Mouse (Mus musculus): ENCODE data around the gene Inpp4b. TPM values are rescaled to one million over a fixed set of nuclear protein-coding genes. Genes with fewer than 3 reads are reported as not detected.
"Not testable (repeated sequence)": the region's sequence is repeated elsewhere in the genome, so short reads cannot be mapped to it uniquely, and the experiment has no call there.

Gene Inpp4b
- polyA plus RNA-seq, 1 experiment from 2014 or later: 6.6 TPM

DNA sequence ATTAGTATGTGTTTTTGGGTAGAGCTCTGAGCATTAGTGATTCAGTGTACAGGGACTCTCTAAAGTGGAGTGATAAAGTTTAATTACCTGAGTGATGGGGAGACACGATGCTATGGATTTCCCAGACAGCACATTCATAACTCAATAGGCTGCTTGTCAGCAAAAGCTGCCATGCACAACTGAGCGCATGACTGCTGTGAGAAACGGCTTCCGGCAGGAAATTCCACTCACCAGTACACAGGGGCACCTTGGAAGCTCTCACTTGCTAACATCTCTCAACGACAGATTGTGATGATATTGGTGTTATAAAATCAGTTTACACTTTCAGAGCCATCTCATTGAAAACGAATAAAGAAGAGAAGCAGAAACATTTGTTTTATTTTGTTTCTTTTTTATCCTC is 465.2 kb downstream of the Inpp4b start:
- Histone ChIP-seq H3K27me3 (no peaks in the 10 kb centered on the region), H3K9ac (no peak overlapping the region), H3K9me3 (no peaks in the 10 kb centered on the region), H3K27ac (no peak overlapping the region), H3K36me3 (no peaks in the 10 kb centered on the region), H3K4me3 (no peak overlapping the region), H3K4me2 (no peak overlapping the region), H3K4me1 (replicated peaks) (peaks cover 10% of the 10 kb centered on the region; the same call in 1 of the 2 replicates)
- no peak for ATAC-seq (ENCODE audit: low FRiP score)
- 52% methylated on average over 6 of the region's 6 CpGs for WGBS

DNA sequence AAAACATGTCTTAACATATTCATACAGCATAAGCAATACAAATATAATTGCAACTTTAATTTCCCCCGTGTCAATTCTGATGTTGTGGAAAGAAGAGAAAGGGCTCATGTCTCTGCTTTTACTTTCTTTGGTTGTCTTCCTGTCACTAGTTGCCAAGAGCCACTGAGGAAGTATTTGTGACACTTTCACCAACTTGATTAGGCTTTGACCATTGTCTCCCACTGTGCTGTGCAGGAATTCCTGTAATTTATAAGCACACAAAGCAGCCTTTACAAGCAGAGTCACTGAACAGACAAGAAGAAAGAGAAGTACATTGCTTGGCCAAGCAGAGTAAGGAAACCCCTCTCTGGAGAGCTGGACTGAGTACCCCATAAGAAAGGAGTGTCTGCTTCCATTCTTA is 466.1 kb downstream of the Inpp4b start:
- no peak overlapping the region for H3K9ac ChIP-seq
- no peaks in the 10 kb centered on the region for H3K9me3 ChIP-seq
- no peak overlapping the region for H3K4me2 ChIP-seq
- ATAC-seq (ENCODE audit: low FRiP score): no peak
- H3K27me3 ChIP-seq: no peaks in the 10 kb centered on the region
- WGBS: 70% methylated on average over 1 of the region's 1 CpGs
- H3K36me3 ChIP-seq: no peaks in the 10 kb centered on the region
- H3K4me1 ChIP-seq (replicated peaks): peaks cover 11% of the 10 kb centered on the region; the same call in 1 of the 2 replicates
- H3K4me3 ChIP-seq: no peak overlapping the region
- no peak overlapping the region for H3K27ac ChIP-seq

DNA sequence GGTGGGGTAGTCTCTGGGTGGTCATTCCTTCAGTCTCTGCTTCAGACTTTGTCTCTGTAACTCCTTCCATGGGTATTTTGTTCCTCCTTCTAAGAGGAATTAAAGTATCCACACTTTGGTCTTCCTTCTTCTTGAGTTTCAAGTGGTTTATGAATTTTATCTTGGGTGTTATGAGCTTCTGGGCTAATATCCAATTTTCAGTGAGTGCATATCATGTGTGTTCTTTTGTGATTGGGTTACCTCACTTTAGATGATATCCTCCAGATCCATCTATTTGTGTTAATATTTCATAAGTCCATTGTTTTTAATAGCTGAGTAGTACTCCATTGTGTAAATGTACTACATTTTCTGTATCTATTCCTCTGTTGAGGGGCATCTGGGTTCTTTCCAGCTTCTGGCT is 467.1 kb downstream of the Inpp4b start:
- ATAC-seq (ENCODE audit: low FRiP score); H3K9ac ChIP-seq; H3K9me3 ChIP-seq; H3K4me2 ChIP-seq; H3K27ac ChIP-seq; H3K4me3 ChIP-seq; H3K36me3 ChIP-seq; H3K27me3 ChIP-seq: not testable (repeated sequence)
- H3K4me1 ChIP-seq (replicated peaks): peaks cover 11% of the 10 kb centered on the region; the same call in 1 of the 2 replicates

- no peak overlapping the region for H3K4me2 ChIP-seq
- peaks cover 11% of the 10 kb centered on the region; the same call in 1 of the 2 replicates for H3K4me1 ChIP-seq (replicated peaks)
- peak; percentile 85 for ATAC-seq (ENCODE audit: low FRiP score)
- peak overlapping the region; percentile 30; the same call in 1 of the 2 replicates for H3K27ac ChIP-seq
- H3K27me3 ChIP-seq: no peaks in the 10 kb centered on the region
- no peak overlapping the region for H3K4me3 ChIP-seq
- no peak overlapping the region for H3K9ac ChIP-seq
- H3K36me3 ChIP-seq: no peaks in the 10 kb centered on the region
- WGBS: 25% methylated on average over 3 of the region's 3 CpGs
- H3K9me3 ChIP-seq: no peaks in the 10 kb centered on the region
Measured at GRCm38 (mm10) chr8:81812051-81812751, 469.8 kb downstream of the Inpp4b start.

GRCm38 (mm10) chr8:81814742-81815141 is 472.4 kb downstream of the Inpp4b start:
- Histone ChIP-seq H3K9me3 (no peaks in the 10 kb centered on the region), H3K27me3 (no peaks in the 10 kb centered on the region), H3K4me3 (no peak overlapping the region), H3K4me1 (replicated peaks) (peaks cover 8% of the 10 kb centered on the region; the same call in 1 of the 2 replicates), H3K4me2 (no peak overlapping the region), H3K36me3 (no peaks in the 10 kb centered on the region), H3K9ac (no peak overlapping the region), H3K27ac (no peak overlapping the region)
- no peak for ATAC-seq (ENCODE audit: low FRiP score)
- WGBS: 36% methylated on average over 3 of the region's 3 CpGs

GRCm38 (mm10) chr8:81815551-81815950 is 473.2 kb downstream of the Inpp4b start:
- peaks cover 8% of the 10 kb centered on the region; the same call in 1 of the 2 replicates for H3K4me1 ChIP-seq (replicated peaks)
- no peak overlapping the region for H3K4me3 ChIP-seq
- H3K4me2 ChIP-seq: no peak overlapping the region
- H3K27me3 ChIP-seq: no peaks in the 10 kb centered on the region
- no peaks in the 10 kb centered on the region for H3K9me3 ChIP-seq
- H3K27ac ChIP-seq: no peak overlapping the region
- no peaks in the 10 kb centered on the region for H3K36me3 ChIP-seq
- no peak overlapping the region for H3K9ac ChIP-seq
- WGBS: 70% methylated on average over 4 of the region's 4 CpGs
- ATAC-seq (ENCODE audit: low FRiP score): no peak

GRCm38 (mm10) chr8:81823121-81823520 is 480.8 kb downstream of the Inpp4b start:
- Histone ChIP-seq H3K9ac (no peak overlapping the region), H3K9me3 (no peaks in the 10 kb centered on the region), H3K27ac (no peak overlapping the region), H3K4me3 (no peak overlapping the region), H3K4me1 (replicated peaks) (no peaks in the 10 kb centered on the region), H3K27me3 (no peaks in the 10 kb centered on the region), H3K36me3 (no peaks in the 10 kb centered on the region), H3K4me2 (no peak overlapping the region)
- 91% methylated on average over 1 of the region's 1 CpGs for WGBS
- no peak for ATAC-seq (ENCODE audit: low FRiP score)

DNA sequence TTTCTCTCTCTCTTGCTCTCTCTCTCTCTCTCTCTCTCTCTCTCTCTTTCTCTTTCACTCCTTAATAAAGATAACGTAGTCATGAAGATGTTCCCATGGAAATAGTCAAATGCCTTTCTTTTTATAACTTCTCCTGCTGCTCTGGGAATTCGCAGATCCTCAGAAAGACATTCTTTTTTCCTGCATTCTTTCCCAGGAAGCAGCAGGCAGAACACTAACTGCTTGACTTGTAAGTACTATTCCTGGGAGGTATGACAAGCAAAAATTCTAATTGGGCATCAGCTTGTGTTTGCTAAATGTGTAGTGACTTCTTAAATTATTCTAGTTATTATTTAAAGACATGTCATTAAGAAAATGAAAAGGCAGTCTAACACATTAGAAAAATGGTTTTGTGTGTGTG is 482.6 kb downstream of the Inpp4b start:
- Histone ChIP-seq H3K4me2 (no peak overlapping the region), H3K4me3 (no peak overlapping the region), H3K36me3 (no peaks in the 10 kb centered on the region), H3K9ac (no peak overlapping the region), H3K9me3 (no peaks in the 10 kb centered on the region), H3K4me1 (replicated peaks) (no peaks in the 10 kb centered on the region), H3K27ac (no peak overlapping the region), H3K27me3 (no peaks in the 10 kb centered on the region)
- 42% methylated on average over 2 of the region's 2 CpGs for WGBS
- no peak for ATAC-seq (ENCODE audit: low FRiP score)

- Histone ChIP-seq H3K27ac (no peak overlapping the region), H3K36me3 (no peaks in the 10 kb centered on the region), H3K9ac (no peak overlapping the region), H3K4me2 (no peak overlapping the region), H3K9me3 (no peaks in the 10 kb centered on the region), H3K27me3 (no peaks in the 10 kb centered on the region), H3K4me1 (replicated peaks) (no peaks in the 10 kb centered on the region), H3K4me3 (no peak overlapping the region)
- no peak for ATAC-seq (ENCODE audit: low FRiP score)
- WGBS: 74% methylated on average over 2 of the region's 2 CpGs
Measured at GRCm38 (mm10) chr8:81826406-81826805, 484.1 kb downstream of the Inpp4b start.

GRCm38 (mm10) chr8:81827306-81827913 is 485.1 kb downstream of the Inpp4b start:
- H3K4me3 ChIP-seq: no peak overlapping the region
- H3K9ac ChIP-seq: no peak overlapping the region
- no peaks in the 10 kb centered on the region for H3K9me3 ChIP-seq
- H3K36me3 ChIP-seq: no peaks in the 10 kb centered on the region
- no peak overlapping the region for H3K4me2 ChIP-seq
- H3K27ac ChIP-seq: no peak overlapping the region
- H3K27me3 ChIP-seq: no peaks in the 10 kb centered on the region
- H3K4me1 ChIP-seq (replicated peaks): no peaks in the 10 kb centered on the region
- WGBS: 77% methylated on average over 2 of the region's 2 CpGs
- no peak for ATAC-seq (ENCODE audit: low FRiP score)

DNA sequence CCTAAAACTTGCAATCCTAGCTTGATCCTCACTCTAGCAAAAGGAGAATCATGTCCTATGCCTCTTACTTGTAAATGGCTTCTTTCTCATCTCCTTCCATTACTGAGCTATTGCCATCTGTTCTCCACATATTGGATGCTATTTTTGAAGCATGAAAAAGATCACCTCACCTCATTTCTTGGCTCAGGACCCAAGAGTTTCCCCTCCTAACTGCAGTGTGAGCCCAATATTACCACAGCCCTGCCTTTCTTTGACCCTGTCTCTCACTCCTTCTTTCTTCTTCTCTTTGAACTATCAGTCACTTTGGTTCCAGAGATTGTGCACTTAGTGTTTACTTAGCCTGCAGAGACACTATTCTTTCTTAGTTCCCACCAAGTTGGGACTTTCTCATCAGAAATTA is 489.1 kb downstream of the Inpp4b start:
- H3K27ac ChIP-seq: no peak overlapping the region
- ATAC-seq (ENCODE audit: low FRiP score): no peak
- H3K4me3 ChIP-seq: no peak overlapping the region
- no peak overlapping the region for H3K9ac ChIP-seq
- H3K36me3 ChIP-seq: no peaks in the 10 kb centered on the region
- H3K9me3 ChIP-seq: no peaks in the 10 kb centered on the region
- H3K4me1 ChIP-seq (replicated peaks): no peaks in the 10 kb centered on the region
- no peak overlapping the region for H3K4me2 ChIP-seq
- H3K27me3 ChIP-seq: no peaks in the 10 kb centered on the region

GRCm38 (mm10) chr8:81833852-81834251 is 491.5 kb downstream of the Inpp4b start:
- Histone ChIP-seq H3K36me3 (no peaks in the 10 kb centered on the region), H3K4me3 (no peak overlapping the region), H3K27me3 (no peaks in the 10 kb centered on the region), H3K4me2 (no peak overlapping the region), H3K9ac (no peak overlapping the region), H3K27ac (no peak overlapping the region), H3K9me3 (no peaks in the 10 kb centered on the region), H3K4me1 (replicated peaks) (no peaks in the 10 kb centered on the region)
- ATAC-seq (ENCODE audit: low FRiP score): no peak

- Histone ChIP-seq H3K36me3 (no peaks in the 10 kb centered on the region), H3K4me3 (no peak overlapping the region), H3K4me2 (no peak overlapping the region), H3K9ac (no peak overlapping the region), H3K4me1 (replicated peaks) (no peaks in the 10 kb centered on the region), H3K27ac (no peak overlapping the region), H3K27me3 (no peaks in the 10 kb centered on the region), H3K9me3 (no peaks in the 10 kb centered on the region)
- ATAC-seq (ENCODE audit: low FRiP score): no peak
Measured at GRCm38 (mm10) chr8:81840512-81840911, 498.2 kb downstream of the Inpp4b start.
